Mouse (Mus musculus) left cerebral cortex, postnatal 10 days (tissue): Measurements from ENCODE around the gene Ifit3. TPM values are rescaled to one million over a fixed set of nuclear protein-coding genes. Genes with fewer than 3 reads are reported as not detected.
"Not testable (repeated sequence)": the region's sequence is repeated elsewhere in the genome, so short reads cannot be mapped to it uniquely, and the experiment has no call there.

Experiments
- DNase-seq, 2 experiments: peaks; one replicate each; pipeline ENCODE4 v3.0.0; 2021 to 2022; ENCODE audit warnings: low spot score in 2 of 2, mixed read lengths in 1 of 2; ENCODE audit errors: extremely low spot score in 1 of 2
- intact Hi-C: fragments of 180-260 bp; cut with DNase I; formaldehyde crosslinking; loops from one replicate; pipeline ENCODE4 v1.15.1; 2025
- total RNA-seq, 2 experiments: library from RNA; stranded (reverse); gene quantifications; 2 replicates each; pipeline ENCODE4 v1.2.3; 2021

The Ifit3 gene
- total RNA-seq, 2 experiments from 2014 or later = 0.41 to 0.71 TPM

- DNase-seq = not testable (repeated sequence)
- intact Hi-C loops = loop anchor here (1.0 kb wide), 1 partner anchor 24 kb away; no protein-coding TSS in a partner anchor
Observed at GRCm38 (mm10) chr19:34582696-34583095, 635 bp upstream of the Ifit3 start.

GRCm38 (mm10) chr19:34585740-34586458 lies 2.6 kb downstream of the Ifit3 start:
- not testable (repeated sequence) for DNase-seq
- intact Hi-C loops = loop anchor here (5.0 kb wide), 1 partner anchor 36 kb away; no protein-coding TSS in a partner anchor

DNA sequence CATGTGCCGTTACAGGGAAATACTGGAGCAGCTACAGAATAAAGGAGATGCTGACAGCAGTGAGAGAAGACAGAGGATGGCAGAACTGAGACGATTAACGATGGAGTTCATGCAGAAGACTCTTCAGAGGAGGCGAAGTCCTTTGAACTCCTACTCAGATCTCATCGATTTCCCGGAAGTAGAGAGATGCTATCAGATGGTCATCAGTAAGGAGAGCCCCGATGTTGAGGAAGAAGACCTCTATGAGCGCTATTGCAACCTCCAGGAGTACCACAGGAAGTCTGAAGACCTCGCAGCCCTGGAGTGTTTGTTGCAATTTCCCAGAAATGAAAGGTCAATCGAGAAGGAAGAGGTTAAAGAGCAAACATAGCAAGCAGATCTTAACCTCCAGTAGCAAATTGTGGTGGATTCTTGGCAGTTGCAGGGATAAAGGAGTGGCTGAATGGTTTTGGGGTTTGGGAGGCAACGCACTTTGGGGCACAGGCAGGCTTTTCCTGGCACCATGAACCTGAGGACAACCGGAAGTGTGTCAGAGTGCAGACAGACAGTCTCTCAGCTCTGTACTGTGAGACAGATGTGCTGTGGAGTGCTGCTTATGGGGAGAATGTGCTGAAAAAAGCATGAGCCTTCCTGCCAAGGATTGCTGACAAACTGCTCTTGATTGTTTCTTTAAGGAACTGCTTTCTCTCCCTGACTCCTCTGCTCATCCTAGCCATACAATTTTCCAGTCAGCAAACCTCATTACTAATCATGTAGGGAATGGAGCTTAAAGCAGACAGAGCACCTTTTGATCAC lies 4.8 kb downstream of the Ifit3 start:
- not testable (repeated sequence) for DNase-seq
- intact Hi-C loops = loop anchor here (5.0 kb wide), 1 partner anchor 34 kb away; no protein-coding TSS in a partner anchor

DNA sequence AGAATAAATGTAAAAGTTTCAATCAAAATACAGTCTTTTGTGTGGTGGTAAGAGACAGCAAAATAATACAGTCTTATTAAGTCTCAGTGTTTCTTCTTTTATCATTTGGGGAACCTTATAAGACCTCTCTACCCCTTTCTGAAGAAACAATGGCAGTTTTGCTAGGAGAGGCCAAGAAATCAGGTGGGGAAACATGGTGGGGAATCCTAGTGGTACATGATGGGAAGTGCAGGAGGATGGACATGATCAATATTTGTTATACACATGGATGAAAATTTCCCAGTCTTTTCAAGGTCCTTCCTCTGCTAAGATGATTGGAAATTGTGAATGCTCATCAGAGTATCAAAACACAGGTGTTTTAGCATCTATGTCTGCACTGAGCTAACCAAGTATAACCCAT lies 5.6 kb downstream of the Ifit3 start:
- DNase-seq = no peak
- intact Hi-C loops = loop anchor here (5.0 kb wide), 1 partner anchor 33 kb away; no protein-coding TSS in a partner anchor

DNA sequence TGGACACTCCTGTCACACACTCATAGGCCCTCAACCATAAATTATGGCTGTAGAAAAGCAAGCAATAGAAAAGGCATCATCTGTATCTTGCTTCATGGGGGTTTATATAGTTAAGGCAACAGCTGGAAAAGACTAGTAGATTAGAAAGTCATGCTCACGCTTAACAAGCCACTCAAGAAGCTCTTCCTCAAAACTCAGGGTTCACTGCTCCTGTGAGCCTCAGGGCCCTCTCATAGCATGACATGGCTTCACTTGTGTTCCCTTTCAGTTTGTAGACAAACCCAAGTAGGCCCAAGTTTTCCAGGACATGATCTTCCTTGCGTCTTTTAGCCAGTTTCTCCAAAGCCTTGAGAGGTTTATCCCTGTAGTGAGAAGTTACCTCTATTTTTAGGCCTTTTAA lies 10.1 kb downstream of the Ifit3 start:
- DNase-seq = no peak
- intact Hi-C loops = no loop called here

DNA sequence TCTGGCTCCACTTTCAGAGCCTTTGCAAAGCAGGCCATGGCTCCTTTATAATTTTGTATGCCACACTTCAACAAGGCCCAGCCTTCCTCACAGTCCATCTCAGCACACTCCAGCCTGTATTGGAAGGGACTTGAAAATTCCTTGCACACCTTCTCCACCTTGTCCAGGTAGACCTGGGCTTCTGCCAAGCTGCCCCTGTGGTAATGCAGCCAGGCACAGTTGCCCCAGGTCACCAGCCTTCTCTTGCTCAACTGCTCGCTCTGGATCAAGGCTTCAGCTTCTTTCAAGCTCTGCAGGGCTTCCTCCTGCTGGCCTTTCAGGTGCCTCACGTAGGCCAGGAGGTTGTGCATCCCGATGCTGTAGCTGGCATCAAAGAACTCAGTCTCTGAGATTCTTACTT lies 11.2 kb downstream of the Ifit3 start:
- intact Hi-C loops, DNase-seq: not testable (repeated sequence)

DNA sequence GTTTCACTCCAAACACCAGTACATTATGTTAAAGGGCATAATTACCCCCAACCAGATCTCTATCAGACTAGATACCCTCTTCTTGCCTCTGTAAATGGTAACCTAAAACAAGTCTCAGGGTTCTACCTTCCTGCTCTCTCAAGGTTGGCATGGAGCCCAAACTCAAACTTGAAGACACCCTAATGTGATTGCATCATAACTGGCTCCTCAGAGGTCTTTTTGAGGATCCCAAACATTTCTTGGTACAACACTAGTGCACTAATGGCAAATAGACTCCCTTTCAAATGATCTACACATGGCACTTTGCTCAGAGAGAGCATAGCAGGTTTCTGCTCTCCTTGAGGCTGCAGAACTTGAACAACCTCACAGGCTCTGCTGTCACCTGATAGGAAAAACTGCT lies 13.5 kb downstream of the Ifit3 start:
- DNase-seq = no peak
- intact Hi-C loops = no loop called here

DNA sequence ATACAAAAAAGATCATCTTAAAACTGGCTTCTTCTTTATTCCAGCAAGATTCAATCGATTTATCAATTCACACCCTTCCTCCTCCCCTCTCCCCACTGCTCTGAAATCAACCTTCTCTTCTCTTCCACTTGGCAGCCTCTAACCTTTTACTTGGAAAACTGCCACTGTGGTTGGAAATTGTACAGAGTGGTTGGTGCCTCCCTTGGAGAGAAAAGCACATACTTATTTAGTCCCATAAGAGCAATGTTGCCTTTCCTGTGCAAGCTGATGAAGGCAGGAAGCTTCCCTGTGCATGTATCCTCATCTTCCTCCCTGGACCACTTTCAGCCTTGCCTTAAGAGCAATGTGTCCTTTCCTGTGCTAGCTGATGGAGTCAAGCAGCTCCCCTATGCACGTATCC lies 15.0 kb downstream of the Ifit3 start:
- intact Hi-C loops = no loop called here
- peak; percentile 22 to 69 for DNase-seq

DNA sequence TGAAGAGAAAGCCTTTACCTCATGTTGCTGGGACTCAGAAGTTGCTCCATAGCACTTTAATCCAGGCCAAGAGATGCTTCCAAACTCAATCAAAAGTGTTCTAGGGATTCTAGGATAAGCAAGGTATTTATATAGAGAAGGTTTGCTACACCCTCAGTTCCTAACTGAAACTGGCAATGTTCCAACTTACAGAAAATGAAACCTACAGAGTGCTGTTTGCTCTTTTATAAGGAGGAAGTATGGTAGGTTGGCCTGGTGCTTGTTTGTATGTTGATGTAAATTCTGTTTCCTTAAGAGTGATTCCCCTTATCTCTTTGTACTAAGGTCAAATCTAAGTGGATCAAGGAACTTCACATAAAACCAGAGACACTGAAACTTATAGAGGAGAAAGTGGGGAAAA lies 15.9 kb downstream of the Ifit3 start:
- DNase-seq, intact Hi-C loops: not testable (repeated sequence)

DNA sequence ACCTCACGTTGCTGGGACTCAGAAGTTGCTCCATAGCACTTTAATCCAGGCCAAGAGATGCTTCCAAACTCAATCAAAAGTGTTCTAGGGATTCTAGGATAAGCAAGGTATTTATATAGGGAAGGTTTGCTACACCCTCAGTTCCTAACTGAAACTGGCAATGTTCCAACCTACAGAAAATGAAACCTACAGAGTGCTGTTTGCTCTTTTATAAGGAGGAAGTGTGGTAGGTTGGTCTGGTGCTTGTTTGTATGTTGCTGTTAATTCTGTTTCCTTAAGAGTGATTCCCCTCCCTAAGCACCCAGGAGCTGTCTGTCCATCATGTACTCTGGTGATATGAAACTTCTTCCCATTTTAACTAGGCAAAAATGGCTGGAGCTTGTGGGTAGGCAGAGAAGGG lies 18.6 kb downstream of the Ifit3 start, which contains the start of gene Ifit1bl1:
Gene Ifit1bl1 (minus strand): TSS at position 69 of the 400 bp plus-strand sequence.
- DNase-seq, intact Hi-C loops: not testable (repeated sequence)

DNA sequence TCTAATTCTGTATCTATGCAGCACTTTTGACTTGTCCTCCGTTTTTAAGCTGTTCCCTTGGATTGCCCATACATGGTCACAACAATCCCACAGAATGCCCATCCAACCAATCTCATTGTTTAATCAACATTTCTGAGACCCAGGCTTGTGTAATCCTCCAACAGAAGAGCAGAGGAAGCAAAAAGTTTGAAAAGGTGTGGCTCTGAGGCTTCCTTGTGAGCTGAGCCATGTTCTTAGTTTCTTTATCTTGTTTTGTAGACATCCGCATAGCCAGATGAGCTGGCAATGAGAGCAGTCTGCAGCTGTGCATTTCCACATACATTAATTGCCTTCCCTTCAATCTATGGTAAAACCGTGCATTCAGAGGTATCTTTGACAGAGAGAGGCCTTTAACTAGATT lies 22.1 kb downstream of the Ifit3 start:
- DNase-seq = no peak
- intact Hi-C loops = no loop called here

- DNase-seq = peak in 1 of 2 experiments; percentile 26
- intact Hi-C loops = not testable (repeated sequence)
Observed at GRCm38 (mm10) chr19:34607237-34608051, 24.1 kb downstream of the Ifit3 start, which contains the start of gene Ifit3b. TSS of gene Ifit3b (plus strand) at chr19:34607970.

DNA sequence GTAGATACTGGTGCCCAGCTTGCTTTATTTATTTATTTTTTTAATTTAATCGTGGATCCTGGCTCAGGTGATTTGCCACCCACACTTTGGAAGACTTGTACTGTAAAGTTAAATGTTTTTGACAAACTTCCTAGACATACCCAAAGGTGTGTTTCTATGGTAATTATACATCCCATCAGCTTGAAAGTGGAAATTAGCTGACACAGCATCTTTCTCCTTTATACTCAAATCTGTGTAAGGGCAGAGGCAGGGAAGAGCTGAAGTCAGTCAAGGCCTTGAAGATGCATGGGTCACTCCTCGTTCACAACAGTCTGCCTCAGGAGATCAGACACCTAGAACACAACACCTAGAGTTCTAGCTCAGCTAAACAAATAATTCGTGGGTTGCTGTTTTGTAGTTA lies 26.8 kb downstream of the Ifit3 start:
- intact Hi-C loops, DNase-seq: not testable (repeated sequence)

- intact Hi-C loops = not testable (repeated sequence)
Observed at GRCm38 (mm10) chr19:34612243-34613001, 29.1 kb downstream of the Ifit3 start.

DNA sequence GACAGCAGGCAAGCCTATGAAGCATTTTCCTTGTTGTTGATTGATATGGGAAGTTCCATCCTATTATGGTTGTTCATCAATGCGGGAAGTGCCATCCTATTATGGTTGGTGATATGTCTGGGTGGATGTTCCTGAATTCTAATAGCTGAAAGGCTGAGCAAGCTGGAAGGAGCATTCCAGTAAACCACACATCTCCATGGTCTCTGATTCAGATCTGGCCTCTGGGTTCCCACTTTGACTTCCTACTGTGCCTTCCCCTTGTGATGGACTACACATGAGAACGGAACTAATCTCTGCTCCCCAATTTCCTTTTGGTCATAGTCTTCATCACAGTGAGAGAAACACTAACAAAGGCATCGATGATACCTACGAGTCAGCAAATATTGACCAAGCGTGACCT lies 37.5 kb downstream of the Ifit3 start:
- intact Hi-C loops = loop anchor here (5.0 kb wide), 1 partner anchor 34 kb away; no protein-coding TSS in a partner anchor
- no peak for DNase-seq

More at GRCm38 (mm10) chr19:34612243-34613001, 29.1 kb downstream of the Ifit3 start:
- not testable (repeated sequence) for DNase-seq

GRCm38 (mm10) chr19:34623781-34624180 lies 40.5 kb downstream of the Ifit3 start:
- DNase-seq = no peak
- intact Hi-C loops = loop anchor here (5.0 kb wide), 1 partner anchor 36 kb away; no protein-coding TSS in a partner anchor

DNA sequence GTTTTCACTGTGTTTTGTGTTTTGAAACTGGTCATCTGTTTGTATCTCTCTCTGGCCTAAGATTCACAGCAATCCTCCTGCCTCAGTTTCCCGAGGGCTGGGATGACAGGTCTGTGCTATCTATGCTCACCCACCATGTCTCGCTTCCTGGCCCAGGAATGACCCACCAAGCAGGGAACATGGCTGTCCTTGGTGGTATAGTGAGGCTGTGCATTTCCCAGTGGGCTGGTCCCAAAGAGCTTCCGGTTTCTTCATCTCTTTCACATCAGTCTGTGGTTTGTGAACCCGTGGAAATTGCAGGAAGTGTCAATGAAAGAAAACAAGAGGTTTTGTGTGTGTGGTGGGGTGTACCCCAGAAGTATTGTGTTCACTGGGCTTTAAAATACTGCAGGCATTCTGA lies 41.3 kb downstream of the Ifit3 start:
- intact Hi-C loops = loop anchor here (5.0 kb wide), 1 partner anchor 37 kb away; no protein-coding TSS in a partner anchor
- no peak for DNase-seq

- DNase-seq = no peak
- intact Hi-C loops = no loop called here
Observed at GRCm38 (mm10) chr19:34627496-34627895, 44.2 kb downstream of the Ifit3 start.
